Mouse (Mus musculus) kidney, embryonic 14.5 days (tissue): Measurements from ENCODE around the gene Tsga8. TPM values are rescaled to one million over a fixed set of nuclear protein-coding genes. Genes with fewer than 3 reads are reported as not detected.

Source experiments
- ATAC-seq: fragments of 200-750 bp; cut with Nextera tagmentation; 2 replicates; pipeline ENCODE4 v1.8.0; 2017; ENCODE audit warnings: moderate number of reproducible peaks, mild to moderate bottlenecking, moderate TSS enrichment, moderate library complexity; ENCODE audit not compliant: low FRiP score, low TSS enrichment
- H3K27ac ChIP-seq: fragments of 300-500 bp; sonication (generic); 2 replicates; pipeline ENCODE4 v1.5.1; 2014; ENCODE audit warnings: low read depth, mild to moderate bottlenecking, low read length, moderate library complexity, mixed read lengths
- H3K27me3 ChIP-seq: fragments of 300-500 bp; sonication (generic); 2 replicates; pipeline ENCODE4 v1.6.1; 2014; ENCODE audit warnings: mild to moderate bottlenecking, low read length; ENCODE audit not compliant: control insufficient read depth, insufficient read depth
- H3K36me3 ChIP-seq: fragments of 300-500 bp; sonication (generic); 2 replicates; pipeline ENCODE4 v1.6.1; 2014; ENCODE audit warnings: low read length, mixed read lengths; ENCODE audit not compliant: control insufficient read depth, insufficient read depth
- H3K4me1 ChIP-seq: fragments of 300-500 bp; sonication (generic); 2 replicates; pipeline ENCODE4 v1.6.1; 2014; ENCODE audit warnings: low read length, mixed read lengths; ENCODE audit not compliant: control insufficient read depth, insufficient read depth
- H3K4me2 ChIP-seq: fragments of 300-500 bp; sonication (generic); replicated peaks from 2 replicates; pipeline ENCODE4 v1.6.1; 2014; ENCODE audit warnings: low read depth, mild to moderate bottlenecking, low read length
- H3K4me3 ChIP-seq: fragments of 300-500 bp; sonication (generic); 2 replicates; pipeline ENCODE4 v1.5.1; 2014; ENCODE audit warnings: mild to moderate bottlenecking, low read length
- H3K9ac ChIP-seq: fragments of 300-500 bp; sonication (generic); 2 replicates; pipeline ENCODE4 v1.6.1; 2014; ENCODE audit warnings: low read depth, mild to moderate bottlenecking, low read length, moderate library complexity
- H3K9me3 ChIP-seq: fragments of 300-500 bp; sonication (generic); 2 replicates; pipeline ENCODE4 v1.6.1; 2016; ENCODE audit warnings: low read length; ENCODE audit not compliant: control insufficient read depth
- WGBS: fragments of 180-500 bp; shearing (Covaris S2); extraction: QIAGEN DNeasy Blood & Tissue Kit; methylation state at CpG from one replicate; pipeline ENCODE4 v1.1.7; 2014; 5-methylcytosine and 5-hydroxymethylcytosine counted together
- polyA plus RNA-seq: library from polyadenylated mRNA; unstranded; fragments of >200 nt; fragmentation: Nextera tagmentation; extraction: Ambion mirVana; gene quantifications from 2 replicates; pipeline ENCODE4 v1.2.1, GENCODE M21; 2014

Tsga8 gene
- not detected in 2 replicates for polyA plus RNA-seq

DNA sequence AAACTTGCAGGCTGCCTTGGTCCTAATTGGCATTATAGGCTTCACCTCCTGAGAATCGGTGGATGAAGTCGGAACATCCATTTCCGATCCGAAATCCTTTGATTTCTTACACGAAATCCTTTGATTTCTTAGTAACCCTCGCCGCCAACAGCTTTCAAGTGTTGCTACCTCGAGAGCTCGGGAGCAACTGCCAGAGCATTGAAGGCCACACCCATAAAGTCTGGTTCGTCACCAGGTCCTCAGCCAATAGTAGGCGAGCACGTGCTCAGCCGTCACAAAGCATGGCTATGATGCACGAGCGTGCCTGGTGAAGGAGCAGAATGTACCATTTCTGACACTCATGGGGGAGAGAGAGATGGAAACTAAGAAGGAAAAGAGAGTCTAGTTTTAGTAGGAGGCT is at the start of gene Tsga8:
Gene Tsga8 (minus strand): TSS at position 327 of the 400 bp plus-strand sequence.
- Histone ChIP-seq H3K27ac (no peak within 1 kb of the TSS), H3K4me2 (no peak within 1 kb of the TSS), H3K9me3 (no peaks in the 10 kb centered on the region), H3K27me3 (no peaks in the 10 kb centered on the region), H3K4me3 (no peak within 1 kb of the TSS), H3K4me1 (no peaks in the 10 kb centered on the region), H3K36me3 (no peaks in the 10 kb centered on the region), H3K9ac (no peak within 1 kb of the TSS)
- 93% methylated on average over 15 of the region's 15 CpGs for WGBS
- ATAC-seq: no peak
